Mouse (Mus musculus) hindbrain, postnatal 0 days (tissue): ENCODE results near the gene Nrsn2. TPM values are rescaled to one million over a fixed set of nuclear protein-coding genes. Genes with fewer than 3 reads are reported as not detected.

Experiments
- ATAC-seq: fragments of 200-750 bp; cut with Nextera tagmentation; 2 replicates; pipeline ENCODE4 v1.8.0; 2017; ENCODE audit warnings: mild to moderate bottlenecking, moderate TSS enrichment, moderate library complexity
- DNase-seq: peaks from one replicate; pipeline ENCODE4 v3.0.0-alpha.2; 2015; ENCODE audit warnings: low spot score
- H3K27ac ChIP-seq: fragments of 300-500 bp; sonication (generic); 2 replicates; pipeline ENCODE4 v1.5.1; 2014; ENCODE audit warnings: mild to moderate bottlenecking
- H3K27me3 ChIP-seq: fragments of 300-500 bp; sonication (generic); 2 replicates; pipeline ENCODE4 v1.6.1; 2014; ENCODE audit warnings: low read length, mixed read lengths; ENCODE audit not compliant: insufficient read depth
- H3K36me3 ChIP-seq: fragments of 300-500 bp; sonication (generic); 2 replicates; pipeline ENCODE4 v1.6.1; 2014; ENCODE audit warnings: low read length, mixed read lengths; ENCODE audit not compliant: insufficient read depth
- H3K4me1 ChIP-seq: fragments of 300-500 bp; sonication (generic); 2 replicates; pipeline ENCODE4 v1.6.1; 2014; ENCODE audit warnings: antibody characterized with exemption, low read length, mixed read lengths; ENCODE audit not compliant: insufficient read depth
- H3K4me2 ChIP-seq: fragments of 300-500 bp; sonication (generic); 2 replicates; pipeline ENCODE4 v1.6.1; 2014; ENCODE audit warnings: low read depth, mild to moderate bottlenecking, low read length, moderate library complexity, mixed read lengths
- H3K4me3 ChIP-seq: fragments of 300-500 bp; sonication (generic); 2 replicates; pipeline ENCODE4 v1.5.1; 2014; ENCODE audit warnings: low read length
- H3K9ac ChIP-seq: fragments of 300-500 bp; sonication (generic); replicated peaks from 2 replicates; pipeline ENCODE4 v1.6.1; 2014; ENCODE audit warnings: mild to moderate bottlenecking, low read length, moderate library complexity, mixed read lengths
- H3K9me3 ChIP-seq: fragments of 300-500 bp; sonication (generic); 2 replicates; pipeline ENCODE4 v1.6.1; 2016; ENCODE audit warnings: low read length, mixed read lengths
- CTCF ChIP-seq: IDR thresholded peaks from 2 replicates; pipeline ENCODE4 v1.5.1; 2016; ENCODE audit warnings: antibody characterized with exemption, control low read depth, low read depth
- WGBS: fragments of 180-500 bp; shearing (Covaris S2); extraction: QIAGEN DNeasy Blood & Tissue Kit; methylation state at CpG from one replicate; pipeline ENCODE4 v1.1.7; 2014; 5-methylcytosine and 5-hydroxymethylcytosine counted together
- polyA plus RNA-seq: library from polyadenylated mRNA; unstranded; fragments of >200 nt; fragmentation: Nextera tagmentation; extraction: Ambion mirVana; gene quantifications from 2 replicates; pipeline ENCODE4 v1.2.1, GENCODE M21; 2015
- total RNA-seq: library from RNA; depleted of rRNA; stranded (reverse); fragments of >200 nt; gene quantifications from 2 replicates; pipeline ENCODE4 v1.2.3, GENCODE M21; 2014

The Nrsn2 gene
- total and polyA plus RNA-seq, 2 experiments from 2014 or later, result 72.2 to 91.3 TPM

DNA sequence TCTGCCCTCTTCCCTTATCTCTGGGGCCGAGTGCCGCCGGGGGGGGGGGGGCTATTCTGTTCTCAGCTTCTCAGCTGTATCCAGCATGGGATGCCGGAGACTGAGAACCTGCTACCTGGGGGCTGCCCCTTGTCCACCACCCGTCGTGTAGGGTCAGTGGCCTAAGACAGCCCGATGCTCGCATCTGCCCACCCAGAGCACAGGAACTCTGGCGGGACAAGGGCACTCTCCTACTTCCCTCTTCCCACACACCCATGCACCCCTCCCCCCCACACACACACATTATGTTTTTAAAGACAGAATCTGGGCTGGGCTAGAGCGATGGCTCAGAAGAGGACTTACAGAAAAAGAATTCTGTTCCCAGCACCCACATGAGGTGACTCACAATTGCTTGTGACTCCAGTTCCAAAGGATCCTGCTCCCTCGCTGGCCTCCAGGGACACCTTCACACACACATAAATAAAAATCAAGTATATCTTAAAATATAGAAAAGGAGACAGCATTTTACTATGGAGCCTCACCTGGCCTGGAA lies 41.1 kb downstream of the Nrsn2 start:
- Histone ChIP-seq H3K27ac (no peak overlapping the region), H3K9me3 (no peaks in the 10 kb centered on the region), H3K4me3 (no peak overlapping the region), H3K4me2 (no peak overlapping the region), H3K36me3 (no peaks in the 10 kb centered on the region), H3K9ac (no peak overlapping the region), H3K27me3 (no peaks in the 10 kb centered on the region), H3K4me1 (peaks cover 7% of the 10 kb centered on the region)
- no peak for ATAC-seq
- no peak for TF ChIP-seq CTCF
- DNase-seq, result no peak
- 48% methylated on average over 11 of the region's 11 CpGs for WGBS

DNA sequence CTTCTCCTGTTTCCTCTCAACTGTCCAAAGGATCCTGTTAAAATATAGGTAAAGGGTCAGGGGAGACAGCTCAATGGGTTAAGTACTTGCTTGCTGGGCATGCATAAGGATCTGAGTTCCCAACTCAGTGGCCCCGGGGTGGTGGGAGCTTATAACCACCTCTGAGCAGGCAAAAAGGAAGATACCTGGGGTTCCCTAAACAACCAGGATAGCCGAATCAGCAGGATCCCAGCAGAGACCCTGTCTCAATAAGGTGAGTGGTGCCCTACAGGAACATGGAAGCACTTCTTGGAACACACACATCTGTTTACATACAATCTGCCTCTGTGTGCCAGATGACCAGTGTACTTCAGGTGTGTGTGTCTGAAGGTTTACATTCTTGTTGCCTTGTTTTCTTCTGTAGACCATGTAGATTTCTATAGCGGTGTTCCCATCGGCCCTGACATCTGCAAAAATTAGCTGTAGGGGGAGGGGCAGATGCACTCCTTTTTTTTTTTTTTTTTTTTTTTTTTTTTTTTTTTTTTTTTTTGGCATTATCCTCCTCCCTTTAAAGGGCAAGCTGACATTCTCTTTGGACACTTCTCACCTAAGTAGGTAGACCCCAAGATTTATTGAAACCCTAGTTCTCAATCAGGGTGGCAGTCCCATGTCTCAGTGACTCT lies 43.0 kb downstream of the Nrsn2 start:
- WGBS, result 76% methylated on average over 4 of the region's 4 CpGs
- H3K36me3 ChIP-seq, result peaks cover 4% of the 10 kb centered on the region; the same call in 1 of the 2 replicates
- H3K4me2 ChIP-seq, result no peak overlapping the region
- DNase-seq (no peak), ATAC-seq (no peak)
- no peaks in the 10 kb centered on the region for H3K9me3 ChIP-seq
- H3K4me3 ChIP-seq, result no peak overlapping the region
- peaks cover 7% of the 10 kb centered on the region for H3K4me1 ChIP-seq
- no peak overlapping the region for H3K9ac ChIP-seq
- TF ChIP-seq CTCF, result no peak
- H3K27me3 ChIP-seq, result no peaks in the 10 kb centered on the region
- no peak overlapping the region for H3K27ac ChIP-seq

DNA sequence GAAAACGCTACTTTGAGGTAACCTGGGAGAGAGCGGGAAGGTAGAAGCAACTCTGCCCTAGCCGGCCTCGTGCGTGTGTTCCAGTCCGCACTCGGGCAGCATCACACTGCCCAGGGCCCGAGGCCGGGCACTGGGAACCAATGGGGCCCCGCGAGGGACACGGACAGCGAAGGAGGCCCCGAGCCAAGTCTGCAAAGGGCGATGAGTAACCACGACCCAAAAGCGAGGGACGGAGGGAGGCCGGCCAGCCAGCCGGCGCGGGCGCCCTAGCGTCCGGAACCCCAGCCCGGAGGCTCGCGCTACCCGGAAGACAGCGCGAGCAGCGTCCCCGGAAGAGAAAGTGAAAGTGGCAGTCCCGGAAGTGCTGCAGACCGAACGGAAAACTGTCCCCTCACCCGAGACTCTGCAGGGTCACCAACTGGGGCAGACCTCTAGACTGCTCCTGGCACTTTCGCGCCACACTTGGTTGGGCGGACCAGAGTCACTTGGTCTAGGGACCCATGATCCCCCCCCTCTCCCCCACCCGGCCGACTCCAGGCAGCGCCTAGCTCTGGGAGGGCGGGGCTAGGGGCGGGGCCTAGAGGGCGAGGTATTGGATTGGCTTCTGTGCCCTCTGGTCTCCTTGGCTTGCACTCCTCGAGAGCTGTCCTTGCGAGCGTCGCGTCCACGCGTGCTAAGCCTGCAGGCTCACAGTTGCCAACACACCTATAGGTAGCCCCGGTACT lies 44.2 kb downstream of the Nrsn2 start, which contains the start of gene Rbck1:
Gene Rbck1, minus strand, starts transcription at position 553 of the 725 bp plus-strand sequence.
- Histone ChIP-seq H3K36me3 (peaks cover 9% of the 10 kb centered on the region; the same call in 1 of the 2 replicates), H3K27me3 (no peaks in the 10 kb centered on the region), H3K9me3 (no peaks in the 10 kb centered on the region), H3K4me1 (peaks cover 7% of the 10 kb centered on the region), H3K4me2 (peak within 1 kb of the TSS; percentile 93), H3K4me3 (peak within 1 kb of the TSS; percentile 85), H3K27ac (peak within 1 kb of the TSS; percentile 88), H3K9ac (peak within 1 kb of the TSS; percentile 91)
- TF ChIP-seq CTCF, result peak; percentile 15
- peak; percentile 97 for ATAC-seq
- peak; percentile 94 for DNase-seq
- under 1% methylated on average over 51 of the region's 54 CpGs for WGBS

- H3K27me3 ChIP-seq, result no peaks in the 10 kb centered on the region
- H3K4me1 ChIP-seq, result peaks cover 7% of the 10 kb centered on the region
- peak overlapping the region; percentile 93 for H3K4me2 ChIP-seq
- DNase-seq, result no peak
- peaks cover 20% of the 10 kb centered on the region; the same call in 1 of the 2 replicates for H3K36me3 ChIP-seq
- H3K27ac ChIP-seq, result no peak overlapping the region
- TF ChIP-seq CTCF, result no peak
- WGBS, result 74% methylated on average over 7 of the region's 7 CpGs
- peak overlapping the region; percentile 91; the same call in 1 of the 2 replicates for H3K9ac ChIP-seq
- H3K4me3 ChIP-seq, result peak overlapping the region; percentile 85
- no peak for ATAC-seq
- no peaks in the 10 kb centered on the region for H3K9me3 ChIP-seq
These were observed 45.5 kb downstream of the Nrsn2 start for GRCm38 (mm10) chr2:152330858-152331423.

GRCm38 (mm10) chr2:152327980-152328379 lies 48.5 kb downstream of the Nrsn2 start:
- H3K4me3 ChIP-seq, result no peak overlapping the region
- no peaks in the 10 kb centered on the region for H3K9me3 ChIP-seq
- 85% methylated on average over 5 of the region's 5 CpGs for WGBS
- H3K4me2 ChIP-seq, result no peak overlapping the region
- no peak for DNase-seq
- no peak for ATAC-seq
- no peak for TF ChIP-seq CTCF
- peaks cover 7% of the 10 kb centered on the region for H3K4me1 ChIP-seq
- H3K36me3 ChIP-seq, result peaks cover 30% of the 10 kb centered on the region; the same call in 1 of the 2 replicates
- H3K9ac ChIP-seq, result no peak overlapping the region
- H3K27me3 ChIP-seq, result no peaks in the 10 kb centered on the region
- no peak overlapping the region for H3K27ac ChIP-seq

DNA sequence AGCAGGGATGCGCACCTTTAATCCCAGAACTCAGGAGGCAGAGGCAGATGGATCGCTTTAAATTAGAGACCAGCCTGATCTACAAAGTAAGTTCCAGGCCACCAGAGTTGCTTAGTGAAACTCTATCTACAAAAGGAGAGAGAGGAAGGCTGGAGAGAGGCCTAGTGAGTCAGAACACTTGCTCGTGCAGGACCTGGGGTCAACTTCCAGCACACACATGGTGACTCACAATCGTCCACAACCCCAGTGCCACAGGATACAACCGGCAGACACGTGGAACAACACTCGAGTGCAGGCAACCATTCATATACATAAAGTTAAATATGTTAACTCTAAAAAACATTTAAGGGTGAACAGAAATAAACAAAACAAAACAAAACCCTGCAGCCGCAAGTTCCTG lies 49.8 kb downstream of the Nrsn2 start:
- H3K4me3 ChIP-seq, result no peak overlapping the region
- no peak overlapping the region for H3K9ac ChIP-seq
- no peak overlapping the region for H3K4me2 ChIP-seq
- peaks cover 7% of the 10 kb centered on the region for H3K4me1 ChIP-seq
- H3K27me3 ChIP-seq, result no peaks in the 10 kb centered on the region
- 91% methylated on average over 8 of the region's 8 CpGs for WGBS
- H3K36me3 ChIP-seq, result peaks cover 43% of the 10 kb centered on the region; the same call in 1 of the 2 replicates
- DNase-seq, result no peak
- no peaks in the 10 kb centered on the region for H3K9me3 ChIP-seq
- H3K27ac ChIP-seq, result no peak overlapping the region
- no peak for ATAC-seq
- TF ChIP-seq CTCF, result no peak
